Mouse (Mus musculus): ENCODE measurements around the gene Il4ra. TPM values are rescaled to one million over a fixed set of nuclear protein-coding genes. Genes with fewer than 3 reads are reported as not detected.
A peak's percentile ranks its signal among the peaks of the same experiment; 100 is the strongest.

Gene Il4ra
- polyA plus RNA-seq, 1 experiment = 189 TPM

GRCm38 (mm10) chr7:125579545-125580219 lies 27.8 kb downstream of the Il4ra start:
- no peak for DNase-seq
- no peak overlapping the region for H3K4me3 ChIP-seq (ENCODE audit: control insufficient read depth, insufficient read depth, low read length)
- H3K27me3 ChIP-seq (ENCODE audit: control insufficient read depth, insufficient read depth, low read length) = no peaks in the 10 kb centered on the region
- peak overlapping the region; percentile 27; the same call in 1 of the 2 replicates for H3K27ac ChIP-seq (ENCODE audit: control insufficient read depth, insufficient read depth, low read length)
- peaks cover 62% of the 10 kb centered on the region for H3K4me1 ChIP-seq (replicated peaks; ENCODE audit: control insufficient read depth, insufficient read depth, low read length)
- TF ChIP-seq POLR2A (IDR thresholded peaks at IDR 0.05; ENCODE audit: control insufficient read depth, extremely low read depth, insufficient read depth, low read length, poor library complexity) = no peak
- no peak for TF ChIP-seq CTCF (IDR thresholded peaks at IDR 0.05; ENCODE audit: borderline replicate concordance, control insufficient read depth, extremely low read depth, insufficient read depth, low read length, poor library complexity)
- WGBS = 43% methylated on average over 9 of the region's 9 CpGs
- peaks cover 23% of the 10 kb centered on the region for H3K36me3 ChIP-seq (ENCODE audit: control insufficient read depth, insufficient read depth, low read length)

- Histone ChIP-seq H3K4me3 (ENCODE audit: control insufficient read depth, insufficient read depth, low read length) (no peak overlapping the region), H3K27ac (ENCODE audit: control insufficient read depth, insufficient read depth, low read length) (peak overlapping the region; percentile 27; the same call in 1 of the 2 replicates), H3K4me1 (replicated peaks; ENCODE audit: control insufficient read depth, insufficient read depth, low read length) (peaks cover 65% of the 10 kb centered on the region), H3K27me3 (ENCODE audit: control insufficient read depth, insufficient read depth, low read length) (no peaks in the 10 kb centered on the region), H3K36me3 (ENCODE audit: control insufficient read depth, insufficient read depth, low read length) (peaks cover 18% of the 10 kb centered on the region)
- 88% methylated on average over 1 of the region's 1 CpGs for WGBS
- DNase-seq = no peak
- TF ChIP-seq CTCF (IDR thresholded peaks at IDR 0.05; ENCODE audit: borderline replicate concordance, control insufficient read depth, extremely low read depth, insufficient read depth, low read length, poor library complexity) = no peak
- no peak for TF ChIP-seq POLR2A (IDR thresholded peaks at IDR 0.05; ENCODE audit: control insufficient read depth, extremely low read depth, insufficient read depth, low read length, poor library complexity)
Observed at GRCm38 (mm10) chr7:125580220-125580549, 28.3 kb downstream of the Il4ra start.

GRCm38 (mm10) chr7:125580625-125581316 lies 28.9 kb downstream of the Il4ra start:
- H3K4me3 ChIP-seq (ENCODE audit: control insufficient read depth, insufficient read depth, low read length) = peak overlapping the region; percentile 31
- peaks cover 12% of the 10 kb centered on the region for H3K36me3 ChIP-seq (ENCODE audit: control insufficient read depth, insufficient read depth, low read length)
- no peaks in the 10 kb centered on the region for H3K27me3 ChIP-seq (ENCODE audit: control insufficient read depth, insufficient read depth, low read length)
- TF ChIP-seq POLR2A (IDR thresholded peaks at IDR 0.05; ENCODE audit: control insufficient read depth, extremely low read depth, insufficient read depth, low read length, poor library complexity) (no peak), CTCF (IDR thresholded peaks at IDR 0.05; ENCODE audit: borderline replicate concordance, control insufficient read depth, extremely low read depth, insufficient read depth, low read length, poor library complexity) (no peak)
- WGBS = 9% methylated on average over 16 of the region's 16 CpGs
- no peak overlapping the region for H3K27ac ChIP-seq (ENCODE audit: control insufficient read depth, insufficient read depth, low read length)
- H3K4me1 ChIP-seq (replicated peaks; ENCODE audit: control insufficient read depth, insufficient read depth, low read length) = peaks cover 65% of the 10 kb centered on the region
- no peak for DNase-seq

- Histone ChIP-seq H3K27me3 (ENCODE audit: control insufficient read depth, insufficient read depth, low read length) (no peaks in the 10 kb centered on the region), H3K36me3 (ENCODE audit: control insufficient read depth, insufficient read depth, low read length) (peaks cover 6% of the 10 kb centered on the region), H3K27ac (ENCODE audit: control insufficient read depth, insufficient read depth, low read length) (no peak overlapping the region), H3K4me1 (replicated peaks; ENCODE audit: control insufficient read depth, insufficient read depth, low read length) (peaks cover 65% of the 10 kb centered on the region), H3K4me3 (ENCODE audit: control insufficient read depth, insufficient read depth, low read length) (peak overlapping the region; percentile 31)
- peak; percentile 98 for TF ChIP-seq CTCF (IDR thresholded peaks at IDR 0.05; ENCODE audit: borderline replicate concordance, control insufficient read depth, extremely low read depth, insufficient read depth, low read length, poor library complexity)
- TF ChIP-seq POLR2A (IDR thresholded peaks at IDR 0.05; ENCODE audit: control insufficient read depth, extremely low read depth, insufficient read depth, low read length, poor library complexity) = no peak
- peak; percentile 91 for DNase-seq
- under 1% methylated on average over 21 of the region's 21 CpGs for WGBS
Observed at GRCm38 (mm10) chr7:125581317-125581672, 29.4 kb downstream of the Il4ra start.

- Histone ChIP-seq H3K4me1 (replicated peaks; ENCODE audit: control insufficient read depth, insufficient read depth, low read length) (peaks cover 64% of the 10 kb centered on the region), H3K36me3 (ENCODE audit: control insufficient read depth, insufficient read depth, low read length) (no peaks in the 10 kb centered on the region), H3K4me3 (ENCODE audit: control insufficient read depth, insufficient read depth, low read length) (no peak overlapping the region), H3K27ac (ENCODE audit: control insufficient read depth, insufficient read depth, low read length) (peak overlapping the region; percentile 58), H3K27me3 (ENCODE audit: control insufficient read depth, insufficient read depth, low read length) (no peaks in the 10 kb centered on the region)
- TF ChIP-seq CTCF (IDR thresholded peaks at IDR 0.05; ENCODE audit: borderline replicate concordance, control insufficient read depth, extremely low read depth, insufficient read depth, low read length, poor library complexity) = no peak
- TF ChIP-seq POLR2A (IDR thresholded peaks at IDR 0.05; ENCODE audit: control insufficient read depth, extremely low read depth, insufficient read depth, low read length, poor library complexity) = no peak
- 10% methylated on average over 6 of the region's 6 CpGs for WGBS
- DNase-seq = no peak
Observed at GRCm38 (mm10) chr7:125583325-125584004, 31.5 kb downstream of the Il4ra start.

- TF ChIP-seq POLR2A (IDR thresholded peaks at IDR 0.05; ENCODE audit: control insufficient read depth, extremely low read depth, insufficient read depth, low read length, poor library complexity) = no peak
- no peak for TF ChIP-seq CTCF (IDR thresholded peaks at IDR 0.05; ENCODE audit: borderline replicate concordance, control insufficient read depth, extremely low read depth, insufficient read depth, low read length, poor library complexity)
- peaks cover 63% of the 10 kb centered on the region for H3K4me1 ChIP-seq (replicated peaks; ENCODE audit: control insufficient read depth, insufficient read depth, low read length)
- no peaks in the 10 kb centered on the region for H3K36me3 ChIP-seq (ENCODE audit: control insufficient read depth, insufficient read depth, low read length)
- 15% methylated on average over 5 of the region's 5 CpGs for WGBS
- H3K27ac ChIP-seq (ENCODE audit: control insufficient read depth, insufficient read depth, low read length) = peak overlapping the region; percentile 58
- H3K4me3 ChIP-seq (ENCODE audit: control insufficient read depth, insufficient read depth, low read length) = no peak overlapping the region
- no peaks in the 10 kb centered on the region for H3K27me3 ChIP-seq (ENCODE audit: control insufficient read depth, insufficient read depth, low read length)
- DNase-seq = peak; percentile 72
Observed at GRCm38 (mm10) chr7:125584005-125584369, 32.1 kb downstream of the Il4ra start.

All from thymus, adult 2 months (tissue).